Mouse (Mus musculus) urinary bladder, adult 18-20 months (tissue): ENCODE data around the gene Brd1.

Experiments used
- DNase-seq, 2 experiments: peaks; one replicate each; pipeline ENCODE4 v3.0.0; 2022; ENCODE audit warnings: low spot score in 2 of 2, mixed read lengths in 2 of 2

Gene Brd1

DNA sequence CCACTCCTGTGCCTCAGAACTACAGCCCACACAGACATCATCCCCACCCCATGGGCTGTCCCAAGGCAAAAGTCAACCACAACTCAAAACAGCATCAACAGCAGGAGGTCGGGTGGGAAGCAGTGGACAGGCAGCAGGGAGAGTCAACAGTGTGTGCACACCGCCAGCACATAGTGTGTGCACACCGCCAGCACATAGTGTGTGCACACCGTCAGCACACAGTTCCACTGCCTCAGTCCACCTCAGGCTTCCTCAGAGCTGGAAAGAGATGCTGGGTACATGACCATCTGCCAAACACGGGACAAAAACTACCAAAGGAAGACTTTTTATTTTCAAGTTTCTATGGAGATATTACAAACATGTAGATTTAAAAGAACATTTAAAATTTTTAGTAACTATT is 47.3 kb downstream of the Brd1 start:
- DNase-seq: no peak

DNA sequence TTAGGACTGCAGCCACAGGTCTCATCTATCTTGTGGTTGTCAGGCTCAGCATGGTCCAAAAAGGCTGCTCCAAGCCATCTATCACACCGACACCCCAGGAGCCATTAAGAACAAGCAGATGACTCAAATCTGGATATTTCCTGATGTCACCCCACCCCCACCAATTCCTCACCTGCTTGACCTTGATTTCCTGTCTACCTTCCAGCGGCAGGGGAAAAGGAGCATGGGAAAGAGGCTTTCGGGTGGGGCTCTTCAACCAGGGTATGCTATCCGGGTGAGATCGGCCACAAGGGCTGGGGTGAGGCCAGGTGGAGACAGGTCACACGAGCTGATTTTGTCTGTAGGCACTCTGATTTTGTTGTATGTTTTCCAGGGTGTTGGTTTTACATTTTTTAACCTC is 50.0 kb downstream of the Brd1 start:
- no peak for DNase-seq

DNA sequence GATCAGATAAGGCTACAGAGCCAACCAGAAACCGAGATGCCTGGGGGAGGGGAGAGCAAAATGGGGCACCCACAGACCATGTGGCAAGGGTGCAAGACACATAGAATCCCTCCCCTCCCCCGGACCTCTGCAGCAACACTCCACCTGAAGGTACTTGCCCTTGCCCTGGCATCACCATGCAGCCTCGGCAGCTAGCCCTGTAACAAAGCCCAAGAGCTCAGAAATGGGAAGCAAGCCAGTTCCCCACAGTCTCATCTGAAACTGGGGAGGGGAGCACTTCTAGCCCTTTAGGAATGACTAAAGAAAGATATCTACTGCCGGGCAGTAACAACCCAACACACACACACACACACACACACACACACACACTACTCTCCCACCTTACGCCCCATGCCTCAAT is 53.1 kb downstream of the Brd1 start:
- DNase-seq: no peak

DNA sequence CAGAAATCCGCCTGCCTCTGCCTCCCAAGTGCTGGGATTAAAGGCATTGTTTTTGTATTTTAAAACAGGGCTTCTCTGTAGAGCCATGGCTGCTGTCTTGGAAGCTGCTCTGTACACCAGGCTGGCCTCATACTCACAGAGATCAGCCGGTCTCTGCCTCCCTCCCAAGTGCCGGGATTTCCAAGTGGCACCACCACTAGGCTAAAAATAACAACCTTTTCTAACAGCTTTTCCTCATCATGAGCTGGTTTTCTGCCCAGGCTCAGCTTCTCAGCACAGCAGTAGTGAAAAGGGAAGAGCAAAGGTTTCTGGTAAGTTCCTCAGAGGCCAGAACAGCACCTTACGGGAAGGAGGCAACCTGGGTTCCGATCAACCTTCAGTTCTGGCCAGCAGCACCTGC is 56.5 kb downstream of the Brd1 start:
- no peak for DNase-seq

DNA sequence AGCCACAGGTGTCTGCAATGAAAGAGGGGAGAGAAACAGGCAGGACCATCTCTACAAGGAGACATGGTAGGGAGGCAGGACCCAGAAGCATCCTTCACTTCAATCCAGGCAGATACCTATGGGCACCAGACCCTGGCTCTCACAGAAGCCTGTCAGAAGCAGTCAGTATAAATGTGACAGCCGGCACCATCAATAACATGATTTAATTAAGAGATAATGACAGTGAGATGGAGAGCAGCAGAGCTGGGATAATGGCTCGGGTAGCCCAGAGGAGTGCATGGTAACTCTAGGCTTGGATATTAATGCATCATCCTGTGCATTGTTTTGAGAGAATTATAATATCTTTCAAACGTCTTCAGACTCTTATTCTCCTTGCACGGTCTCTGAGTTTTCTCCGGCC is 58.0 kb downstream of the Brd1 start:
- DNase-seq: no peak

DNA sequence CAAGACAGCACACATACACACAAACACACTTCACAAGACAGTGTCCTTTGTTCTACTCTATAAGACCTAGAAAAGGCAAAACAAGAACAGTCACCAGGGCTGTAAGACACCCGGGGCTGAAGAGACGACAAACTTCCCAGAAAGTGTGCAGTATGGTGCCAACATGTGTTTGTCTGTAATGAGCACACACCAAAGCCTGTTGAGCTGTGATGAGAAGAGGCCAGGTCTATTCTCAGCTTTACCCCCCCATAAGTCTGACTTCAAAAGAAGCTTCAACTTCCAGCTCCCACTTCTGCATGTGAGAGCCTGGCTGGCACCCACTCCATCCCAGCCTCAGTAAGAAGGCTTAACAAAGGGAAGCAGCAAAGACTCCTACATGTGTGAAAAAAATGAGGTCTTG is 65.3 kb downstream of the Brd1 start:
- DNase-seq: no peak

DNA sequence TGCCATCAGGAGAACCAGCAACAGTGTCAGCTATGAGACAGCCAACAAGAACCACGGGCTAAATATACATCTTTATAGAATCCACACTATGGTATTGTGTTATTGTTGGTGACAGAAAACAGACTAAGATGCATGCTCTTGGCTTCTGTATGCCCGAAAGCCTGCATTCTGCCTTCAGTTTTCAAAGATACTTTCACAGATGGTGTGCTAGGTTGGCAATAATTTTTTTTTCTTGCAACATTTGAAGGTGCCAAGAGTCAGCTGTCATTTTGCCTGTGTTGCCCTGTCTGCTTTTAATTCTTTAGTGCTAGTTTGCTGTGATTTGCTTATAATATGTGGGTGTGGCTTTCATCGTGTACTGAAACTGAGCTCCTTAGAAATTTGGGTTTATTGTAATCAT is 66.4 kb downstream of the Brd1 start:
- no peak for DNase-seq

DNA sequence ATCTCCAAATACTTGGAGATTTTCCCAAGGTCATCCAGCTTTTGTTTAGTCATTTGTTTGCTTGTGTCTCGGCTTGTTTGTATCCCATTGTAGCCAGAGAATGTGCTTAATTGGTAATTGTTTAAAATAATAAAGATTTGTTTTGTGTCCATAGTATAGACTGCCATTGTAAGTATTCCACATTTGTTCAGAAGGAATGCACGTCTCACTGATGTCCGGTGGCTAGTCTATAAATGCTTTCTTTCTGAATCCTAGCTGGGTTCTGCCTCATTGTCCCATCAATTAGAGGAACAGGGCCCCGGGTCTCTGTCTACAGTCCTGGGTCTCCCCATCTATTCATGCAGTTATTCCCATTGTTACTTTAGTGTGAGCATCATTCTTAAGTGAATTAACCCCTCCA is 68.2 kb downstream of the Brd1 start:
- DNase-seq: no peak

DNA sequence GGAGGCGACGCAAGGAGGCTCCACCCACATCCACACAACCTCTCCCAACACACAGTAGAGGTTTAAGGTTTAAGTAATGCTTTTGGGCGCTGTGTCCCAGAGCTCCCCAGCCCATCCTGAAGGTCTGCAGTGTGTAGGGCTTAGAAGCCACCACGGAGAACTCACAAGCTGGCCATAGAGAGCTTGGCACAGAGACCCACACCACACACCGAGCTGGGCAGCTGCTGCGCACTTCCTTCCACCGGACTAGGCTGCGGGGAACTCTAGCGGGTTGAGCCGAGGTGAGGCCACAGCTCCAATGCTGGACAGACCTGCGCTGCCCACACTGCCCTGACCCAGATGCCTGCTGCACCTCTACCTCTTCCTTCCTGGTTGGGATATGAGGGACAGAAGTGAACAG is 71.0 kb downstream of the Brd1 start:
- DNase-seq: no peak

DNA sequence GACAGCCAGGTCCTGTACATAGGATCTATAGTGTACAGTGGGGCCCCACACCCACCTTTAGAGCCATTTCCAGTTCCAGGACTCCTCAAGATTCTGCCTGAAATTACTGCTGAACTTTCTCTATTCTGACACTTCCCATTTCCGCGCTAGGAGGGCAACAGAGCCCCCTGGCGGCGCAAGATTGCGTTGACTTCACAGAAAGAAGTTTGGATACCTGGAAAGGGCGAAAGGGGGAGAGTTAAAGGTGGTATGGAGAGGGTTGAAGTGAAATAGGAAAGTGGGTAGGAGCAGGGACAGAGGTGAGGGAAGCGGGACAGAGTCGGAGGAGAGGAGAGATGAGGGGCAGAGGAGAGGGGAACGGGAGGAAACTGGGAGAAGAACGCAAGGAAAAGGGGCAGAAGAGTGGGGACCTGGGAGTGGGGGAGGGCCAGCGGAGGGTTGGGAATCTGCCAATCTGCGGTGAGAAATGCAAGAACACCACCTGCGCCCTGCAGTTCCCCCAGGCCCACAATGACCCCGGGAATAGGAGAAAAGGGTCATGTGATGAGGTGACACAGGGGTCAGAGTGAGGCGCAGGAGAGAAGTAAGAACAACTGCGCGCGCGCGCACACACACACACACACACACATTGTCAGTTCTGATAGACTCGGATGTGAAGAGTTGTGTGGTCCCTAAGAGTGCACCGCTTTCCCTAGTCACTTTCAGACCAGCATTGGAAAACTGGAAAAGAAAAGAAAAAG is 71.8 kb downstream of the Brd1 start:
- peak in 1 of 2 experiments; percentile 53 for DNase-seq

DNA sequence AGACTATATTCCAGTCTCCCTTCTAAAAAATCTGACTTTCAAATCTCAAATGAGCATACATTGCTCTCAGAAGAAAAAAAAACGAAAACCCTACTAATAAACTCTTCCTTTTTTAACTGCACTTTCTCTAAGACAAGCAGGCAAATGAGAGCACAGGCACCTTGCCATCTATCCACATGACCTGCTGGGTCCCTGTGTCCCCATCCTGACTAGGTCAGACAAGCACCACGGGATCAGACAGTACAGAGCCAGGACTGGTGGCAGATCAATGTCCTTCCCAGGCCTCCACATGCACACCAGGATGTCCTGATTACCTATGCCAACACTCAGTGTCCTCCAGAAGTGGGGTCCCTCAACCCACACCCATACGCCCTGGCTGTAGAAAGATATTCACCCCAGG is 72.4 kb downstream of the Brd1 start:
- DNase-seq: no peak

DNA sequence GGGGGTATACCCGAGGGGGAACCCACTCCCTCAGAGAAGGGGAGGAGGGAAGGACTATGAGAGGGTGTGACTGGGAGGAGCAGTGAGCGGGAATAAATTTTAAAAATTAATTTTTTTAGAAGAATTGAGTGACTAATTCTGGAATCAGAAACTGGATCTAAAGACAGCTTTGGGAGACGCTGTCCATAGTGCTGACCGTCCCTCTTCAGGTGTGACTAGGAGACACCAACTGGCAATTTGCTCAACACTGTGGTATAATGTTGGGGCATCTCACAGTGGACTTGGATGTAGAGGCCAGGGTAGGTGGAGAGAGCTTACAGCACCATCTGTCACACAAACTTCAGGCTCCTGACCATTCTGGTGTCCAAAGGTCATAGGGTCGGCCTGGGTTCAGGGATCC is 82.0 kb downstream of the Brd1 start:
- DNase-seq: no peak

DNA sequence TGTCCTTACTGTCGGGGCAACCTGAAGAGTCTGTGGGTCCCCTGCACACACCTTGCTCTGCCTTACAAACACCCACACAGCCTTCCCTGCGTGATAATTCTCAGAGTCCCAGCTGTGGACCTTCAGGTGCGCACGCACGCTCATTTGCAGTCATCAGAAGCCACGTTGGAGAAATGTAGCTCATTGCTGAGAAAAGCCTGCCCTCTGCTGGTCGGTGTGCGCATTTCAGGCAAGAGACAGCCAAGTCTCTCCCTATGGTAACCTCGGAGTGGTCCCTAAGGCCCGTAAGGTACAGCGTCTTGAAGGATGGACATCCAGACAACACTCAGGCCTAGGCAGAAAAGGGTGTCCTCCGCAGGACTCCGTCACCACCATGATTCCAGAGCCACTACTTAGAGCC is 83.0 kb downstream of the Brd1 start:
- peak; percentile 9 to 35 for DNase-seq
